In the genomic region with DNA sequence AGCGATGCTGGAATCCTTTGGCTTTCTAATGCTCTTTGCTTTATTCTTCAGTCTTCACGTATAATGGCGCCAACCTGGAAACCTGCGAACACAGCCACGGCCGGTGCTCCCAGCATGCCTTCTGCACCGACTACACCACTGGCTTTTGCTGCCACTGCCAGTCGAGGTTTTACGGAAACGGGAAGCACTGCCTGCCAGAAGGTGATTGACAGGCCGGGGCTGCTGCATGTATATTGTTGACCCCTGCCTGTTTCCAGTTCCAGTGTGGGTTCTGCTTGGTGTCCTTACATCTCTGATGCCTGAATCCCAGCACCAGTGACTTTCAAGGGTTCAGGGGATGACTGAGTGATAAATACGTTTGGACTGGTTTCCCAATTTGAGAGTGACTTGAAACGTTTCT, we compare ENCODE assay signal across 26 mouse cellular contexts.
"Had no signal": no experiment of that assay in that cellular context is flagged by ENCODE, and none has a peak within 500 bp of the region (broad histone marks: within the 10 kb centered on the region; RNA-seq: fewer than 3 reads in every experiment).

No protein-coding gene starts in this region.

- H3K4me2 ChIP-seq: heart, embryonic 11.5 days; heart, embryonic 13.5 days; heart, embryonic 15.5 days; hindbrain, embryonic 12.5 days; hindbrain, embryonic 14.5 days; intestine, embryonic 15.5 days; limb, embryonic 12.5 days; liver, embryonic 11.5 days had no signal

- H3K9me3 ChIP-seq: heart, embryonic 13.5 days; heart, embryonic 15.5 days; hindbrain, embryonic 12.5 days; intestine, embryonic 15.5 days; limb, embryonic 12.5 days had no signal

- H3K9ac ChIP-seq: heart, embryonic 13.5 days; heart, embryonic 15.5 days; hindbrain, embryonic 12.5 days; hindbrain, embryonic 14.5 days; intestine, embryonic 15.5 days; limb, embryonic 12.5 days had no signal

- H3K27me3 ChIP-seq: heart, embryonic 13.5 days; heart, embryonic 15.5 days; hindbrain, embryonic 12.5 days; intestine, embryonic 15.5 days; limb, embryonic 12.5 days had no signal

- DNase-seq: gastrocnemius, postnatal 10 days; gastrocnemius, postnatal 25 days; heart, adult 11 months; heart, adult 2 months; heart, postnatal 14 days; heart, postnatal 36 days; kidney, adult 18-20 months; kidney, adult 8-10 months; kidney, postnatal 10 days; kidney, postnatal 36 days; layer of hippocampus, adult 9-11 months; layer of hippocampus, postnatal 36 days; liver had no signal

- H3K27ac ChIP-seq: heart, adult 2 months; heart, embryonic 13.5 days; heart, embryonic 15.5 days; hindbrain, embryonic 10.5 days; hindbrain, embryonic 12.5 days; hindbrain, embryonic 14.5 days; intestine, embryonic 15.5 days; limb, embryonic 10.5 days; limb, embryonic 12.5 days had no signal

- H3K4me3 ChIP-seq: heart, adult 2 months; heart, embryonic 13.5 days; heart, embryonic 15.5 days; hindbrain, embryonic 10.5 days; hindbrain, embryonic 12.5 days; intestine, embryonic 15.5 days; limb, embryonic 10.5 days; limb, embryonic 12.5 days had no signal

- H3K4me1 ChIP-seq: hindbrain, embryonic 12.5 days; intestine, embryonic 15.5 days; limb, embryonic 12.5 days had no signal

- H3K36me3 ChIP-seq: hindbrain, embryonic 12.5 days had no signal

- ATAC-seq: hindbrain, embryonic 16.5 days; inflammation-experienced regulatory T-cells, adult 6 months; intestine, embryonic 15.5 days; intestine, postnatal 0 days had no signal
